Mouse (Mus musculus): Measurements from ENCODE around the gene Gm4952.

DNA sequence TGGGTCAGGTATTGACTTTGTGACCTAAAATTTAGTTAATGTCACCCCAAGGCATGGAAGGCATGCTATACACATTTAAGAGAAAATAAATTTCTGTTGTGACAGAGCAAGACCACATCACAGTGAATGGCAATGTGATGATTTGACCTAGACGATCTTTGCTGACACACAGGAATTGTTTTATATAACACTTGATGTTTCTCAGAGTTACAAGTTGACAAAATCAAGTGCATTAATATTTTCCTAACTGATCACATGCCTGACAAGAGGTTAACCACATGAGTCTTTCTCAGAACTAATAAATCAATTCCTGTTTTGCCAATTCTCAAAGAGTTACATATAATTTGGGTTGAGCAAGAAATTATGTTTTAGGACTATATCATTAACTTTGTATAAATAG lies 13.9 kb downstream of the Gm4952 start:
- TF ChIP-seq GATA1 (IDR thresholded peaks at IDR 0.05; ENCODE audit: borderline replicate concordance, low read length): no peak
- TF ChIP-seq FLI1 (IDR thresholded peaks at IDR 0.05; ENCODE audit: low read length): no peak
